Mouse (Mus musculus) v-Abl transformed pro-B cells (cell line): ENCODE data around the gene Atp11c.

Experiments used
- in situ Hi-C, 2 experiments: fragments of 400-800 bp; cut with MboI; formaldehyde crosslinking; loops; one replicate each; pipeline ENCODE4 v1.15.1; 2025; ENCODE audit not compliant: unreplicated experiment in 2 of 2

Gene Atp11c

DNA sequence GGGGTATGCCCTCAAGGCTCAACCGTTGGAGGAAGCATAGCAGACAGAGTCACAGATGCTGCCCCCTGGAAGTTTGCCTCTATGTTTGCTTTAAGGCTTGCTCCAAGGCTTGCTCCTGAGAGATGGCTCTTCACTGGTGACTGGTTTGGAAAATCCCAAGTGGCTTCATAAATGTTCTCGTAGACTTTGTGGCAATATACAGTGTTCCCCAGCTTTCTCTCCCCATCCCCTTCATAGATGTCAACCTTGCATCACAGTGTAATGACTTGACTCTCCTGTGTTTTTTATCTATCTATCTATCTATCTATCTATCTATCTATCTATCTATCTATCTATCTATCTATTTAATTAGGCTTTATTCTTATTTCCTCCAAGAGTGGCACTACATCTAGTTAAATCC, at the start of gene Atp11c:
Atp11c (minus strand) TSS at position 101 of the 400 bp plus-strand sequence.
- in situ Hi-C loops = no loop called here

- in situ Hi-C loops = loop anchor here in 1 of 2 experiments (25.0 kb wide), 2 partner anchors 1422 to 1997 kb away; no protein-coding TSS in a partner anchor
These were observed 16.7 kb upstream of the Atp11c start for GRCm38 (mm10) chrX:60609202-60609601.

DNA sequence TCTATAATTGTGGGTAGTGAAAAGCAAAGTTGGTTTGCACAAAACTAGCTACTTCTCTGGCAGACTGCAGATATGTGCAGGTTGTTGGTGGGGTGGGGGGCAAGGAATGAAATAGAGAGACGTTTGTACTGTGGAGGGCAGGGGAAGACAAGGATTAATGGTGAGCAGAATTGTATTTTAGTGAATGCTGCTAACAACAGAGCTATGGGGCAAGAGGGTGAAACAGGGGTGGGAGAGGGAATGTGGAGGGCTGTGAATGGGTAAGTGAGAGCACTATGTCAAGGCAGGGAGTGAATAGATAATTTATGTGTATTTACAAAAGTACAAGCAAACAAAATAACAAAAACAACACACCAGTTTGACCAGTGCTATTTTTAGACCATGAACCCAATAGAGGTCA, 22.0 kb downstream of the Atp11c start:
- in situ Hi-C loops = no loop called here

- in situ Hi-C loops = no loop called here
These were observed 23.5 kb downstream of the Atp11c start for GRCm38 (mm10) chrX:60569047-60569446.

GRCm38 (mm10) chrX:60555242-60555641, 37.3 kb downstream of the Atp11c start:
- in situ Hi-C loops = no loop called here

DNA sequence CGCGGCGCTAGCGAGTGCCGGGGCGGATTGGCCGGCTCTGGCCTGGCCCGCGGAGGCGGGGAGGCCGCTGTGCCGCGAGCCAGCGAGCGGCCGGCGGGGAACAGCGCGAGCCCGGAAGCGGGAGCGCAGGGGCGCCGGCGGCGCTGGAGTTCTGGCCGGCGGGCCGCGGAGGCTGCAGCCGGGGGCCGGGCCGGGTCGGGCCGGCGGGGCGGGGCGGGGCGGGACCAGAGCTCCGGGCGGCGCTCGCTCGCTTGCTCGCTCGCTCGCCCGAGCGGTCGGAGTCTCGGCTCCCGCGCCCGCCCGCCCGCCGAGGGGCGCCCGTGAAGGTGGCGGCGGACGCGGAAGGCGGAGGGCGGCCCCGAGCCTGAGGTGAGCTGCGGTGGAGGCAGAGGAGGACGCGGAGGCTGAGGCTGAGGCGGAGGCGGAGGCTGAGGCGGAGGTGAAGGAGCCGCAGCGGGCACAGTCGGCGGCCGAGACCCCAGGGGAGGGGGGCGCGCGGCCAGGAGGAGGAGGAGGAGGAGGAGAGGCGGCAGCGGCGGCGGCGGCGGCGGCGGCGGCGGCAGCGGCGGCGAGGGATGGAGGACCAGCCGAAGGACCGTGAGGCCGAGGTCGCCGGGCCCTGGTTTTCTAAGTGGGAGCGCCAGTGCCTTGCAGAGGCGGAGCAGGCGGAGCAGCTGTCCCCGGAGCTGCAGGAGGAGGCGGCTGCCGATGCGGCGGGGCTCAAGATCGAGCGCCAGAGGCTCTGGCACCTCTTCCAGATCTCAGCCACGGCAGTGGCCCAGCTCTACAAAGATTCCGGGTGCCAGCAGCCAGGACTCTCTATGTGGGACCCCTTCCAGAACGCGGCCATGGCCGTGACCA, 44.8 kb downstream of the Atp11c start:
- in situ Hi-C loops = no loop called here

GRCm38 (mm10) chrX:60547098-60547443, 45.4 kb downstream of the Atp11c start:
- in situ Hi-C loops = no loop called here

- in situ Hi-C loops = no loop called here
These were observed 46.6 kb downstream of the Atp11c start for GRCm38 (mm10) chrX:60545906-60546305.

- in situ Hi-C loops = no loop called here
These were observed 47.1 kb downstream of the Atp11c start for GRCm38 (mm10) chrX:60545444-60545843.

DNA sequence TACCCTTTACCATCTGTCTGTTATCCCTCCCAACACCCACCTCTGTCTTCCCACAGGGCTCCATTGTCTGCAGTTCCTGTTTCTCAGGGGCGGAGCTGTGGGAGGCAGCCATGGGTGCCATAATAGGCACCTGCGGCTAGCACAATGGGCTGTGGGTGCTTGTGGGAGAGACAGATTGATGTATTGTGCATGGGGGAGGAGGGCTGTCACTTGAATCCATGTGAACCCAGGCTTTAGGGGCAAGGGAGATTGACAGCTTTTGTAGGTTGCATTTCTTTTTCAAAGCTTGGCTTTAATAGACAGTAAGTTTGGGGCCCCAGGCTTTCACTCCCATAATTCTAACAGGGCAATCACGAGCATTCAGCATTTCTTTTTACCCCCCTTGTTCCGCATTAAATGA, 48.4 kb downstream of the Atp11c start:
- in situ Hi-C loops = no loop called here

DNA sequence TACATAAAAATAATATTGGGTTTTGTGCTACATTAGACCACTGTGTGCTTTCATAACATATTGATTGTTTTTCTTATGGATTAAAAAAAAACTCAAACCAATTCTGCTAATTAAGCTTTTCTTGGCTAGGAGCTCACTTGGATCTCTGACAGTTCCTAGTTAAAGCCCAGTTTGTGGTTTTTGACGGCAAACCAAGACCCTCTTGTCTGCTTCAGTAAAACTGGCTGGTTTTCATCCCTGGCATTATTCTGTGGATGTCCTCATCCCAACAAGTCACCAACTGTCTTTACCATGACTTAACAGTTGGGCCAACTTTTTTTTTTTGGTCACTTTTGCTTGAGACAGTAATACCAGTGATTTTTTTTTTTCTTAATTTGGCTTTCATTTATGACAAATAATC, 49.6 kb downstream of the Atp11c start:
- in situ Hi-C loops = no loop called here

DNA sequence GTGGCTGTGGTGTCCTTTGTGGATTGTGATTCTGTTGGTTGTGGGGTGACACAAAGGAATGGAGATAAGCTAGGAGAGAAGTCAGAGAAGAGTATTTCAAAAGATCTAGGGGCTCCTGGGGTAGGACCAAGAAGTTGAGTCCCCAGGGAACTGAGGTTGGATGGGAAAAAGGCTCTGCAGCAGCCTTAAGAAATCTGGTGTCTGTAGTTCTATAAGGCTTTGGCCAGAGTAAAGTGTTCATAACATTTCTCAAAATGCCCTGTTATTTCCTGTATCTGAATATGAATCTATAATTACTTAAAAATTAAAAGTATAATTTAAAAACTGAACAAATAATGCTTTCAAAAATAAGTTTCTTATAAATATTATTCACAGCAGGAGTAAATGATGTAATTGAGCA, 53.3 kb downstream of the Atp11c start, which contains the start of gene Gm7073:
Gm7073 (minus strand) TSS at position 101 of the 400 bp plus-strand sequence.
- in situ Hi-C loops = no loop called here

- in situ Hi-C loops = no loop called here
These were observed 88.5 kb downstream of the Atp11c start for GRCm38 (mm10) chrX:60503995-60504394.

- in situ Hi-C loops = loop anchor here in 1 of 2 experiments (25.0 kb wide), 1 partner anchor 540 kb away; no protein-coding TSS in a partner anchor
These were observed 94.7 kb downstream of the Atp11c start for GRCm38 (mm10) chrX:60497750-60498149.

DNA sequence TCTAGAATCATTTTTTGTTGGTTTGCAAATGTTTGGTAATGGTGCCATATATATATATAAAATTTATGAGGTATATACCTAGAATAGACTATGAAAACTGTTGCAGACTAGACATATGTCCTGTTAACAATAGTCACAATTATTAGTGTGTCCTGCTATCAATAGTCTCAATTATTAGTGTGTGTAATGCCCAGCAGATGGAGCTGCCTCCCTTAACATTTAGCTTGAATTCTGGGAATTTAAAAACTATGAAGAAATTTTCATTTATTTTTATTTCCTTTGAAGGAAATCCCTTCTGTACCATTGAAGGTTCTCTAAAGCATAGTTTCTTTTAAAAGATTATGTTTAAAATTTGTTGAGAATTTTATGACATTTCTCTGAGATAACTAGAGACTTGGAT, 97.2 kb downstream of the Atp11c start:
- in situ Hi-C loops = loop anchor here in 1 of 2 experiments (25.0 kb wide), 1 partner anchor 542 kb away; no protein-coding TSS in a partner anchor

DNA sequence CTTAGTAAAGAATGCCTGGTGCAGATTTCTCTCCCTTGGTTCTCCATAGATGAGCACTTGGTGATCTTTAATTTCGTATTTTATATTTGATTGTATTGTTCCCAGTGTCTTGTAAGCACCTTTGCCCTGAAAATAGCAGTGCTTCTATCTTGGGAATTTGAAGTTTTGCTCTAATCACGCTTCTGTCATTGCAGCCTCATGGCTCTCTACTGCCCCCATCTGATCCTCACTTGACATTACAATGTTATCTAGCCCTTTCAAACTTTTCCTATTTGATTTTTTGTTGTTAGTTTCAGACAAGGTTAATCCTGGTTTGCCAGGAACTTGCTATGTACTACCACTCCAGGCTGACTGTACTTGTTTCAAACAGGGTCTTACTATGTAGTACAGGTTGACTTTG, 128.7 kb downstream of the Atp11c start:
- in situ Hi-C loops = loop anchor here (10.0 to 25.0 kb wide), 5 partner anchors 449 to 1959 kb away; no protein-coding TSS in a partner anchor

GRCm38 (mm10) chrX:60414563-60415111, 177.9 kb downstream of the Atp11c start:
- in situ Hi-C loops = loop anchor here in 1 of 2 experiments (25.0 kb wide), 1 partner anchor 827 kb away; no protein-coding TSS in a partner anchor

GRCm38 (mm10) chrX:60405681-60406080, 186.8 kb downstream of the Atp11c start:
- in situ Hi-C loops = loop anchor here (5.0 to 25.0 kb wide), 5 partner anchors 388 to 1211 kb away; no protein-coding TSS in a partner anchor

- in situ Hi-C loops = loop anchor here (5.0 to 25.0 kb wide), 5 partner anchors 387 to 1210 kb away; no protein-coding TSS in a partner anchor
These were observed 187.8 kb downstream of the Atp11c start for GRCm38 (mm10) chrX:60404668-60405044.

DNA sequence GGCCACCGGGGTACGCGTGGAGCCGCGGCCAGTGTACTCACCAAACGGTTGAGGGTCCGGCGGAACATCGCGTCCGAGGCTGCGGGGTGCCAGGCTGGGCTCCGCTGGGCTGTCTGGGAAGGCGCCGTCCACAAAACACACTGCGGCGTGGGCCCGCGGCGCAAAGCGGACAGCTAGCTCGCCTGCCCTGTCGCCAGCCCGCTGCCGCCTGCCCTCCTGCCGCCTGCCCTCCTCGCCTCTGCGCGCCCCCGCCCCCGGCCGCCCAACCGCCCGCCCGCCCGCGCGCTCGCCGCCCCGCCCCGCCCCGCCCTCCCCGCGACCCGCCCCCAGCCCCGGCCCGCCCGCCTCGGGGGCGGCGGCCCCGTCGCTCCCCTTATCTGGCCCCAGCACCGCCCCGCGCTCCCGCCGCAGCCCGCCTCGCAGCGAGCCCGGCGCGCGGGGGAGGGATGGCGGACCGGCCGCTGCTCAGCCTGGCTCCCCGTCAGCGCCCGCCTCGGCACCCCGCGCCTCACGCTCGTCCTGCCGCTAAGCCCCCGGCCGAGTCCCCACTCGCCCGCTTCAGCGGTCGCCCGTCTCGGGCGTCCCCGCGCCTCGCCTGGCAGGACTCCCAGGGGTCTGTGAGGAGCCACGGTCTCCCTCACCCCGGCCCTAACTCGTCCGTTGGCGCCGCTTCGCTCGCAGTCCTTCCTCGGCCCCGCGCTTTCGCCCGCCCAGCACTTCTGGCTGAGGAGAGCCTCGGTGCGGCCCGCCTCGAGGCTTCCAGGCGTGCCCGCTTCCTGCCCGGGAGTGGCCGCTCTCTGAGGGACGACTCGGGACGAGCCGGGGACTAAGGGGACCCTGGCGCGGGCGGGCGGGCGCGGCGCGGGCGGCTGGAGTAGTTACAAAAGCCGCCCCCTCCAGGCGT, 188.5 kb downstream of the Atp11c start:
- in situ Hi-C loops = loop anchor here (10.0 to 25.0 kb wide), 4 partner anchors 399 to 1209 kb away; no protein-coding TSS in a partner anchor
